Mouse (Mus musculus) mesoderm, embryonic 11.5 days (tissue): Measurements from ENCODE around the gene Klhl3.

ENCODE experiments used
- DNase-seq: peaks from one replicate; pipeline ENCODE4 v3.0.0-alpha.2; 2012; ENCODE audit warnings: low read depth, low spot score

Gene Klhl3

DNA sequence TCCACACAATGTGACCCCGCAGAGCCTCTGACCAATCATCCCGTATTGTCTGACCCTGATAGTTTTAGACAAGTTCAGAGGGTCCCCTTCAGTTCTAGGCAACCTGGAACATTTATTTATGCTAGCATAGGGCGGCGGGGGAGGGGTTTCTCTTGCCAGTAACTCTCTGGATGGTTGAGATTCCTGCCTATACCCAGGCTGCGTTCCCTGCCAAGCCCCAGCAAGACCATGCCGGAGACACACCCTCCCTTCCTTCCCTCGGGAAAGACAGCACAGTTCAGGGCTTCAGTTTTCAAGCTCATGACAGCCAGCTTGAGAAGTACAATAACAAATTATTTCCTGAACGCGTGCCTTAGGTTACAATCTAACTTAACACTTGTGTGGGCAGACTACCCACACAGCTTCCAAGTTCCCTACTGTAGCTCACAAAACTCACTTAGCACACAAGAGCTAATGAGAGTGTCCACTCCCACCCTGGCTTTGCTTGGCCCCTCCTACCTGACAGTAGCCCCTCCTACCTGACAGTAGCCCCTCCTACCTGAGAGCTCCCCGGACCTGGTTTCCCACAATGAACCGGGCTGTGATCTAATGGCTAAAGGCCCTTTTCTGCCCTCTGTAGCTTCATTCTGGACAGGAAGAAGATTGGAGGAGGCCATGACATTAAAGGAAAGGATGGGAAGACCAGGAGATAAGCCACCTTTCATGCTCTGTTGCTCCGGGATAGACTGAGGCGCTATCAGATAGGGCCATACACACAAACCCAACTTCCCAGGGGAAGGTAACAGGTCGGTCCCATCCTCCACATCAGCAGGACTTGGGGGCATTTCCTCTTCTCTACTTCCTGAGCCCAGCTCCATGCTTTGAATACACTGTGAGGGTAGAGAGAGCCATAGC lies 46.6 kb downstream of the Klhl3 start:
- DNase-seq: peak; percentile 14

DNA sequence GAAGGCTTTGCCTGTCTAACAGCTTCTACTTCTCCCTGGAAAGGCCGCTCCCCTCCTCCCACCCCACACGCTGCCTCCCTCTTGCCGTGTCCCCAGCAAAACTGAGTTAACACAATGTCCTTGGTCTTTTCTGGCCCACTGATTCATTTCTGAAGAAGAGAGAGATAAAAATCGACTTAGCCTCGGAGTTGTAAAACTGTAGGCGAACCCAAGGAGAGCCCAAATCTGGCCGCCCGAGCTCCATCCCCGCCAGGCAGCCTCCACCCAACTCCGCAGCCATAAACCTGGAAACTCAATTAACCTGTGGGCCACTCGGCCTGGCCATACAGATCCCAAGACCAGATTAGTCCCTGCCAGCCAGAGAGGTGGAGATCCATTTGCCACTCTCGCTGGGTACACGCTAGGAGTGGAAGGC lies 47.3 kb downstream of the Klhl3 start:
- DNase-seq: no peak

DNA sequence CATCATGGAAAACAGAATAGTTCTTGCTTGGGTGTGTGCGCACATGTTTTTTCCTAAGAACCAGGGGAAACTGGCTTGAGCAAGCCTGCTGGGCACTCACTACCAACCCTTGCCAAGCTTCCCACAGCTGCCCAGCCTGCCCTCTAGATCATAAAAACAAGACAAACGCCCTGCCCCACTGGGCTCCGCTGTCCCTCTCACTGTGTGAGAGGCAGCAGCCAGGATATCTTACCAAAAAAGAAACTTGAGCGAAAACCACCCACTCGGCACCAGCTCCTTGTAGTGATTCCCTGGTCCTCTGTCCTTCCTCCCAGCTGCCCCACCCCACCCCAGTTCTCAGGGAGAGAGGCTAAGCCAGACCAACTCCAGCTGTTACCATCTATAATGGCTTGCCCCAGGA lies 48.1 kb downstream of the Klhl3 start:
- DNase-seq: no peak

DNA sequence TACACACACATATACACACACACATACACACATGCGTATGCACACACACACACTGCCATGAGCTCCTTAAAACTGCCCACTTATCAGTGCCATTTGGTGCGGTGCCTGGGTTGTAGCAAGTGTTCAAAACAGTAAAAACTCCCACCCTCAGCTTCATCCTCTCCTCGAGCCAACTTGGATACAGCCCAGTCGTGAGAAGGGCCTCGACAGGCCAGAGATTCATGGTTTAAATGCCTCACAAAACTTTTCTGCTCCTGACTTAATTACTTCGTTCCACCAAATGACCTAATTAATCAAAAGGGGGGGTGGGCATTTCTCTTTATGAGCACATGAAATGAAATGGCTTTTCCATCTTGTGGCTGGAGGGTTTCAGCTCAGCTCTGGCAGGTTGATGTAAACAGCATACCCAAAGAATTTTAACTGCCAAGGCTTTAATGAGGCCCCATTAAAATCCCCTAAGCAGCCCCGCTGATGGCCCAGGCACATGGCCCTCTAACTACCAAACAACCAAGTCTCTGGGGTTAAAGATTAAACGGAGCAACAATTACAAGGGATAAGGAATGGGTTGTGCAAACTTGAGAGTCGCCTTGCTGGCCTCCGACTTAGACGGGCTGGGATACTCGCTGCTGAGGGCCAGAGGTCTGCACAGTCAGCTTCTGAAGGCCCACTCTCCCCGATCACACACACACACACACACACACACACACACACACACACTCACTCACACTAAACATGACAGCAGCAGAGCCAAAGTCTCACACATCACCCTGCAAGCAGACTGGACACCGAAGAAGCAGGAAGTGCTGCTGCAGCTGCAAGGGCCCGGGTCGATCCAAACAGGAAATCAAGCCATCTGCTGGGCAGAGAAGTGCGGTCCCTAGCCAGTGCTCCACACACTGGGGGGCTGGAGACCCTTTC lies 55.2 kb downstream of the Klhl3 start:
- DNase-seq: peak; percentile 42

DNA sequence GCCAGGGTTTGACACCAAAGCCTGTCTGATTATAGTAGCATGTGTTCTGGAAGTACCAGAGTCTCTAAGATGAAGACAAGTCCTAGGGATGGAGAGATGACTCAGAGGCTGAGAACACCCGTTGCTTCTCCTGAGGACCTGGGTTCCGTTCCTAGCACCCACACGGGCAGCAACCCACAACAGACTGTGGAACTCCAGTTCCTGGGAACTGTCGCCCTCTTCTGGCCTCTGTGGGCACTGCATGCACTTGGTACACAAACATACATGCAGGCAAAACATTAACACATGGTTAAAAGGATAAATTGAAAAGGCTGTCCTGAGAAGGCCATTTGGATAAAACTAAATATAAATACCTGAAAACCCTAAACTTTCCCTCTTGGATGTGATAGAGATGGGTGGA lies 56.8 kb downstream of the Klhl3 start:
- no peak for DNase-seq

GRCm38 (mm10) chr13:58053628-58054027 lies 59.8 kb downstream of the Klhl3 start:
- DNase-seq: no peak

DNA sequence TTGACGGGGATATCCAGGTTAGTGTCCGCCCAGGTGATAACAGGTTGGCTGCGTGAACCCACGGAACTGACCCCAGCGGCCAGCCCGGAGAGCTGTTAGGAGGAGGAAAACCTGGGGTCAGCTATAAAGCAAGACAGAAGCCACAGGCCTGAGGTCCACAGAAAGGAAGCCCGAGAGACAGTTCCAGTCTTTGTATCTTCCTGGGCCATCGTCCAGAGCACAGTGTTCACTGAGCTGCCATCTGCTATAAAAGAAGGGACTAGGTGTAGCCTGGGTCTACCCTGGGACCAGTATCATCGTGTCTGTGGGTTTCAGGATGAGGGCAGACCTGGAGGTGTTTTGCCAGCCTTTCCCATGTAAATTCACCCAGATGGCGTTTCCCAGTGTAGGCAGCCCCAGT lies 61.7 kb downstream of the Klhl3 start:
- DNase-seq: no peak

DNA sequence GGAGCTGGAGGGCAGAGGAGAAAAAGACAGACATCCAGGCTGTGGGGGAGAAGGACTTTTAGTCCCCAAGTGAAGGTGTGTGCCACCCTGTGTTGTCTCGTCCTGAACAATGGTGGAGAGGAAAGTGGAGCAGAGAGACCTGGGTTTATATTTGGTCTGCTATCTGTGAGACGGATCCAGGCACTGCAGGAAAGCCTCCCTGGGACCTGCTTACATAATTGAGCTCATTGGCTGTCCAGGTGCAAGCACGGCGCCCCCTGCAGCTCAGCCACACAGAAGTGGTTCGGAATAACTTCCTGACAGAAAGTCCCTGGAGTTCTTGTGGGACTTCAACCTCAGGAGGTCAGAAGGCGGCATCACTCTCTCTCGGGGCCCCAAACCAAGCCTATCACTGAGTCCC lies 62.1 kb downstream of the Klhl3 start:
- no peak for DNase-seq

GRCm38 (mm10) chr13:58049121-58049520 lies 64.3 kb downstream of the Klhl3 start:
- no peak for DNase-seq

DNA sequence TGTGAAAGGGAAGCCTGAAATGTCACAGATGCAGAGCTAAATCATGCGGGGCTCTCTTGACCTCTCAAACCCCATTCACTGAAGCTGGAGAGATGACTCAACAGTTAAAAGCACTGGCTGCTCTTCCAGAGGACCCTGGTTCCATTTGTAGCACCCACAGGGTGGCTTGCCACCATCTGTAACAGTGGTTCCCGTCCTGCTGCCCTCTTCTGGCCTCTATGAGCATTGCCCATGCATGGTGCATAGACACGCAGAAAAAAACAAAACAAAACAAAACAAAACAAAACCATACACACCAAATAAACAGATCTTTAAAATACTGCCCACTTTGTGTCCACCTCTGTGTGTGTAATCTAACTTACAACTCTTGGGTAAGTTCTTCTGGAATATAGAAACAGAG lies 65.3 kb downstream of the Klhl3 start:
- DNase-seq: no peak

DNA sequence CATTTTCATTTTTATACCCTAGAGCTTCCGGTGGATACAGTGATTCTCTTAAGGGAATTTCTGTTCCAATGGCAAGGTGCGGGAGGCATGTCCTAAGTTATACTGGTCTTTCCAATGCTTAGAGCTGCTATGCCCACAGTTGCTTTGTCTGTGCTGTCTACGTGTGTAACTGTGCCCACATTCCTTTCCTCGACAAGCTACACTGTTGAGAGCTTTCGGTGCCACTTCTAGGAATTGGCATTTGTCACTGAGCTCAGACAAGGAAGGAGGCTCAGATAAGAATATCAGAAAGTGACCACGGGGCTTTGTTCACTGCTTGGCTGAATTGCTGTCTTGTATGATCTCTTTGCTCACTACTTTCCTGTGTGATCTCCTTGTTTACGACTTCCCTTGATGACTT lies 67.2 kb downstream of the Klhl3 start:
- DNase-seq: no peak

GRCm38 (mm10) chr13:58045278-58045677 lies 68.1 kb downstream of the Klhl3 start:
- no peak for DNase-seq

DNA sequence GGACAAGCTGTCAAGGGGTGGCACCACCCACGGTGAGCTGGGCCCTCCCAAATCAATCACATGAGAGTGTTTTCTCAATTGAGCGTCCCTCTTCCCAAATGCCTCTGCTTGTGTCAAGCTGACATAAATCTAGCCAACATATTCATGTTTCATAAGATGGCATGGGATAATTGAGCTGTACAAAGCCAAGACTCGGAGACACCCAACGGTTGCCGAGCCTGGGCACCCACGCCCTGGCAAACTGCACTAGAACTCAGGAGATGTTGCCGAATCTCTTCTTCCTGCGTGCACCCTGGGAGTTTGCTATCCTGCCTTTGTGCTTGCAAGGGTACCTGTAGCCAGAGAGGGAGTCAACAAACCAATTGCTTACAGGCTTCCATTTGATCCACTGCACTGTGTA lies 70.1 kb downstream of the Klhl3 start:
- no peak for DNase-seq

DNA sequence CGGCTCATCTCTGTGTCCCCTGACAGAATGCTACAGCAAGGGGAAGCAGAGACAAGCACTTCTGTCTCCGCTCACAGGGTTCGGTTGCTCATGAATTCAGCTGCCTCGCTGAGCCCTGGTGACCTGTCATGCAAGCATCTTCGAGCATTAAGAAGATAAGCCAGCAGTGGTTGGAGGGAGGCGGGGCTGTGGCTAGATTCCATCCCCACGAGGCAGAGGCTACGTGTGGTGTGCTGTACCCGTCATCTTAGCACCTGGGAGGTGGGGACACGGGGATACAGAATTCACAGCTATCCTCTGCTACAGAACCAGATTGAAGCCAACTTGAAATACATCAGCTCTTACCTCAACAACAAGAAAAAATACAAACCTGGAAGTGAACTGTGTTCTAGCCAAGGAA lies 73.3 kb downstream of the Klhl3 start:
- DNase-seq: no peak

DNA sequence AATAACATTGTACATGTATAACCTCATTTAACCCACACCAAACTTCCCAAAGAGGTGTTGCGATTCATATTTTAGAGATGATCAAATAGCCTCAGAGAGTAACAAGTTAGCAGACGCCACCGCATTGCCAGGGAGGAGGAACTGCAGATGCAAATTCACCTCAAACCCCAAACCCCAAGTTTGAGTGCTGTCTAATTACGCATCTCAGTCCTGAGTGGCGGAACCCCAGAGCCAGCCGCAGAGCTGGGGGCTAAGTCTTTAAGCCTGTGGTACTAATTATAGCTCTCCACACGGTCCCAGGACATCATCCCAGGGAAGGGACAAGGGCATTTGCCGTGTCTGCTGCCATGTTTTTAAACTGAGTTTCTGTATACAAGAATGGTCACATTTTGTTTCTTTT lies 75.9 kb downstream of the Klhl3 start:
- DNase-seq: no peak

- DNase-seq: no peak
Observed at GRCm38 (mm10) chr13:58035470-58036156, 77.8 kb downstream of the Klhl3 start.

DNA sequence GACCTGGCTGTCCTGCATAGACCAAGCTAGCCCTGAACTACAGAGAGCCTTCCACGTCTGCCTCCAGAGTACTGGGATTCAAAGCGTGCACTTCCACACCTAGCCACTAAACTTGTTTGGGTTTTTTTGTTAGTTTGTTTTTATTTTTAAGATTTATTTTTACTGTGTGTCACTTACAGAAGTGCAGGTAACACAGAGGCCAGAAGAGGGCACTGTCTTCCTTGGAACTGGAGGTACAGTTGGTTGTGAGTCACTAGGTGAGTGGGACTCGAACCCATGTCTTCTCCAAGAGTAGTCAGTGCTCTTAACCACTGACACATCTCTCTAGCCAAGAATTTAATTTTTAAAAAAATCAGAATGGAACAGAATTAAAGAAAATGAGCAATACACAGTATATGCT lies 78.4 kb downstream of the Klhl3 start:
- DNase-seq: no peak

DNA sequence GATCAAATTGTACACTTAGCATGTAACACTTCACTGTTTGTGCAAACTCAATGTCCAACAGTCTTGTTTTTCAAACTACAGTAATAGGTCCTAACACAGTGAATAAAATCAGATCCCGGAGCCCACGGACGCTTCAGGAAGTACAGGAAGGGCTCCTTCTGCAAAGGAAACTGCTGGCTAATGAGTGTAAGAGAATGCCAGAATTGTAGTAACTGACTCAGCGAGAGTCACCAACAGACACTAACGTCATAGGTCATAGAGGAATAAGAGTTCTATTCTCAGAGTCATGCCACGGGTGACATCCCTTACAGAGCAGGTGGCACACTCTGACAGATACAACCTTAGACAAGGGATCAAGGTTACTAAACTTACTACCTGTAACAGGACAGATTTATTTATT lies 78.9 kb downstream of the Klhl3 start:
- no peak for DNase-seq

DNA sequence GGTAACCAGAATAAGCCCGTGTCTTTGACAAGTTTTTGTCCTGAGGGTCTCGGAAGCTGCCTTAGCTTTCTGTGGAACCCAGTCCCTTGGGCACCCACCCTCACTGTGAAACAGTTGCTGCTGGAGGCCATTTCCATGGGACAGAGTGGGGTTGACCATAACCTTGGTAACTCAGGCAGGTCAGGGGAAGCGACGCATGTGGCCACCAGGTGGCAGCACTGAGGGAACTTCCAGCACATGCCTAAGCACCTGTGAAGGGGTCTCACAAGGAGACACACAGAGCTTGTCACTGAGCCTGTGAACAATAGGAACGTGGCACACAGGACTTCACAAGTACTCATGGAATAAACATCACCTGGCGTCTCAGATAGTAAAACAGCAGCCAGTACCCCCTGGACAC lies 81.6 kb downstream of the Klhl3 start:
- peak; percentile 80 for DNase-seq

GRCm38 (mm10) chr13:58027115-58027514 lies 86.3 kb downstream of the Klhl3 start:
- no peak for DNase-seq

- DNase-seq: no peak
Observed at GRCm38 (mm10) chr13:58025701-58026414, 87.5 kb downstream of the Klhl3 start.
